Mouse (Mus musculus) embryonic fibroblast, embryonic 13.5 days (primary cell): ENCODE measurements around the gene Gmfg. TPM values are rescaled to one million over a fixed set of nuclear protein-coding genes. Genes with fewer than 3 reads are reported as not detected.
A peak's percentile ranks its signal among the peaks of the same experiment; 100 is the strongest.

Source experiments
- H3K27ac ChIP-seq: 2 replicates; pipeline ENCODE4 v1.5.1; 2012; ENCODE audit warnings: low read length, control low read depth, inconsistent platforms; ENCODE audit not compliant: insufficient read depth
- H3K4me1 ChIP-seq: 2 replicates; pipeline ENCODE4 v1.6.1; 2011; ENCODE audit warnings: low read length; ENCODE audit not compliant: control insufficient read depth, insufficient read depth
- H3K4me3 ChIP-seq: 2 replicates; pipeline ENCODE4 v1.5.1; 2011; ENCODE audit warnings: mild to moderate bottlenecking, control low read depth, low read length; ENCODE audit not compliant: insufficient read depth
- CTCF ChIP-seq: IDR thresholded peaks from 2 replicates; pipeline ENCODE4 v1.5.1; 2011; ENCODE audit warnings: mild to moderate bottlenecking, control low read depth, low read length, moderate library complexity, borderline replicate concordance; ENCODE audit not compliant: insufficient read depth
- POLR2A ChIP-seq: IDR thresholded peaks from 2 replicates; pipeline ENCODE4 v1.6.1; 2011; ENCODE audit warnings: low read depth, mild to moderate bottlenecking, control low read depth, low read length, moderate library complexity
- polyA plus RNA-seq: library from polyadenylated mRNA; stranded (reverse); fragments of >200 nt; gene quantifications from 2 replicates; pipeline ENCODE4 v1.2.4, GENCODE M21; 2011; ENCODE audit warnings: low read depth; ENCODE audit not compliant: missing spikeins, insufficient read length

Gene Gmfg
- polyA plus RNA-seq, 1 experiment: not detected

- H3K4me3 ChIP-seq: no peak overlapping the region
- H3K27ac ChIP-seq: no peak overlapping the region
- TF ChIP-seq CTCF (no peak), POLR2A (no peak)
- H3K4me1 ChIP-seq: no peaks in the 10 kb centered on the region
Measured at GRCm38 (mm10) chr7:28410841-28411475, 26.3 kb upstream of the Gmfg start.

GRCm38 (mm10) chr7:28412826-28413225, 24.4 kb upstream of the Gmfg start:
- H3K27ac ChIP-seq: no peak overlapping the region
- TF ChIP-seq CTCF (no peak), POLR2A (no peak)
- no peak overlapping the region for H3K4me3 ChIP-seq
- H3K4me1 ChIP-seq: no peaks in the 10 kb centered on the region

- peak overlapping the region; percentile 5; the same call in 1 of the 2 replicates for H3K27ac ChIP-seq
- TF ChIP-seq POLR2A (no peak), CTCF (no peak; the same call in 1 of the 2 replicates)
- peaks cover 9% of the 10 kb centered on the region for H3K4me1 ChIP-seq
- no peak overlapping the region for H3K4me3 ChIP-seq
Measured at GRCm38 (mm10) chr7:28417368-28417767, 19.9 kb upstream of the Gmfg start.

- Histone ChIP-seq H3K27ac (peak overlapping the region; percentile 86), H3K4me3 (no peak overlapping the region), H3K4me1 (peaks cover 9% of the 10 kb centered on the region)
- TF ChIP-seq POLR2A: no peak
- TF ChIP-seq CTCF: no peak
Measured at GRCm38 (mm10) chr7:28418096-28418670, 19.1 kb upstream of the Gmfg start.

- TF ChIP-seq POLR2A (no peak), CTCF (no peak)
- H3K27ac ChIP-seq: peak overlapping the region; percentile 89
- no peak overlapping the region for H3K4me3 ChIP-seq
- H3K4me1 ChIP-seq: peaks cover 13% of the 10 kb centered on the region
Measured at GRCm38 (mm10) chr7:28419416-28419815, 17.8 kb upstream of the Gmfg start.

- Histone ChIP-seq H3K4me1 (peaks cover 13% of the 10 kb centered on the region), H3K4me3 (no peak overlapping the region), H3K27ac (no peak overlapping the region)
- TF ChIP-seq CTCF: no peak
- TF ChIP-seq POLR2A: no peak
Measured at GRCm38 (mm10) chr7:28423018-28423417, 14.2 kb upstream of the Gmfg start.

GRCm38 (mm10) chr7:28427738-28428137, 9.5 kb upstream of the Gmfg start:
- H3K27ac ChIP-seq: no peak overlapping the region
- no peak for TF ChIP-seq CTCF
- no peak for TF ChIP-seq POLR2A
- 0 out of 2 replicates have a peak, but pooled peaks cover 4% of the 10 kb centered on the region for H3K4me1 ChIP-seq
- no peak overlapping the region for H3K4me3 ChIP-seq

GRCm38 (mm10) chr7:28430512-28430911, 6.7 kb upstream of the Gmfg start:
- Histone ChIP-seq H3K27ac (no peak overlapping the region; the same call in 1 of the 2 replicates), H3K4me3 (no peak overlapping the region), H3K4me1 (peaks cover 7% of the 10 kb centered on the region)
- TF ChIP-seq POLR2A (no peak), CTCF (no peak)

- no peak overlapping the region for H3K27ac ChIP-seq
Measured at GRCm38 (mm10) chr7:28432252-28432651, 5.0 kb upstream of the Gmfg start.

GRCm38 (mm10) chr7:28435660-28436259, 1.5 kb upstream of the Gmfg start:
- no peak for TF ChIP-seq CTCF
- Histone ChIP-seq H3K4me3 (peak overlapping the region; percentile 87), H3K4me1 (peaks cover 7% of the 10 kb centered on the region), H3K27ac (peak overlapping the region; percentile 1; the same call in 1 of the 2 replicates)

More at GRCm38 (mm10) chr7:28432252-28432651, 5.0 kb upstream of the Gmfg start:
- Histone ChIP-seq H3K4me3 (no peak overlapping the region), H3K4me1 (peaks cover 7% of the 10 kb centered on the region)
- TF ChIP-seq POLR2A (no peak), CTCF (no peak)
